Mouse (Mus musculus) forebrain, embryonic 11.5 days (tissue): ENCODE measurements around the gene Flt3l. TPM values are rescaled to one million over a fixed set of nuclear protein-coding genes. Genes with fewer than 3 reads are reported as not detected.
A peak's percentile ranks its signal among the peaks of the same experiment; 100 is the strongest.

Source experiments
- ATAC-seq: fragments of 200-750 bp; cut with Nextera tagmentation; replicated peaks from 2 replicates; pipeline ENCODE4 v1.8.0; 2017; ENCODE audit warnings: moderate TSS enrichment; ENCODE audit not compliant: low FRiP score
- DNase-seq: peaks from one replicate; pipeline ENCODE4 v3.0.0-alpha.2; 2017; ENCODE audit warnings: low spot score
- H3K27ac ChIP-seq: fragments of 300-500 bp; sonication (generic); 2 replicates; pipeline ENCODE4 v1.5.1; 2014; ENCODE audit warnings: low read depth, low read length
- H3K27me3 ChIP-seq: fragments of 300-500 bp; sonication (generic); 2 replicates; pipeline ENCODE4 v1.6.1; 2014; ENCODE audit warnings: mild to moderate bottlenecking, low read length, mixed read lengths; ENCODE audit not compliant: control insufficient read depth, insufficient read depth
- H3K36me3 ChIP-seq: fragments of 300-500 bp; sonication (generic); 2 replicates; pipeline ENCODE4 v1.6.1; 2014; ENCODE audit warnings: mild to moderate bottlenecking, low read length, moderate library complexity, mixed read lengths; ENCODE audit not compliant: control insufficient read depth, insufficient read depth
- H3K4me1 ChIP-seq: fragments of 300-500 bp; sonication (generic); replicated peaks from 2 replicates; pipeline ENCODE4 v1.6.1; 2014; ENCODE audit warnings: low read length, mixed read lengths; ENCODE audit not compliant: control insufficient read depth, insufficient read depth
- H3K4me2 ChIP-seq: fragments of 300-500 bp; sonication (generic); 2 replicates; pipeline ENCODE4 v1.6.1; 2014; ENCODE audit warnings: low read depth, mild to moderate bottlenecking, low read length, moderate library complexity, mixed read lengths; ENCODE audit not compliant: severe bottlenecking
- H3K4me3 ChIP-seq: fragments of 300-500 bp; sonication (generic); 2 replicates; pipeline ENCODE4 v1.5.1; 2014; ENCODE audit warnings: low read depth, low read length
- H3K9ac ChIP-seq: fragments of 300-500 bp; sonication (generic); 2 replicates; pipeline ENCODE4 v1.6.1; 2014; ENCODE audit warnings: low read length
- H3K9me3 ChIP-seq: fragments of 300-500 bp; sonication (generic); 2 replicates; pipeline ENCODE4 v1.6.1; 2016; ENCODE audit warnings: low read length, mixed read lengths; ENCODE audit not compliant: control insufficient read depth
- WGBS: fragments of 180-500 bp; shearing (Covaris S2); extraction: QIAGEN DNeasy Blood & Tissue Kit; methylation state at CpG from one replicate; pipeline ENCODE4 v1.1.7; 2014; 5-methylcytosine and 5-hydroxymethylcytosine counted together
- polyA plus RNA-seq: library from polyadenylated mRNA; unstranded; fragments of >200 nt; fragmentation: Nextera tagmentation; extraction: Ambion mirVana; gene quantifications from 2 replicates; pipeline ENCODE4 v1.2.1, GENCODE M21; 2014

Flt3l gene
- polyA plus RNA-seq, 1 experiment from 2014 or later = 1.8 TPM

GRCm38 (mm10) chr7:45161612-45162473 lies 25.6 kb upstream of the Flt3l start:
- Histone ChIP-seq H3K27ac (no peak overlapping the region), H3K9me3 (no peaks in the 10 kb centered on the region), H3K27me3 (peaks cover 43% of the 10 kb centered on the region), H3K4me1 (peaks cover 5% of the 10 kb centered on the region; the same call in 1 of the 2 replicates), H3K4me3 (peak overlapping the region; percentile 31), H3K36me3 (no peaks in the 10 kb centered on the region), H3K9ac (0 out of 2 replicates have a peak overlapping the region, but pooled peaks have one; percentile 6), H3K4me2 (peak overlapping the region; percentile 64)
- ATAC-seq (peak; percentile 83), DNase-seq (peak; percentile 94)
- 4% methylated on average over 35 of the region's 35 CpGs for WGBS

- DNase-seq (no peak), ATAC-seq (no peak)
- H3K4me2 ChIP-seq = no peak overlapping the region
- H3K27me3 ChIP-seq = peaks cover 34% of the 10 kb centered on the region
- no peaks in the 10 kb centered on the region for H3K36me3 ChIP-seq
- H3K27ac ChIP-seq = no peak overlapping the region
- no peaks in the 10 kb centered on the region for H3K9me3 ChIP-seq
- no peak overlapping the region for H3K9ac ChIP-seq
- peaks cover 5% of the 10 kb centered on the region; the same call in 1 of the 2 replicates for H3K4me1 ChIP-seq
- WGBS = 96% methylated on average over 3 of the region's 3 CpGs
- H3K4me3 ChIP-seq = no peak overlapping the region
Measured at GRCm38 (mm10) chr7:45160866-45161265, 24.6 kb upstream of the Flt3l start.

GRCm38 (mm10) chr7:45160316-45160800 lies 24.1 kb upstream of the Flt3l start:
- WGBS = 92% methylated on average over 6 of the region's 6 CpGs
- DNase-seq (no peak), ATAC-seq (no peak)
- Histone ChIP-seq H3K9me3 (no peaks in the 10 kb centered on the region), H3K4me2 (no peak overlapping the region), H3K4me1 (peaks cover 5% of the 10 kb centered on the region; the same call in 1 of the 2 replicates), H3K36me3 (no peaks in the 10 kb centered on the region), H3K4me3 (no peak overlapping the region), H3K27ac (no peak overlapping the region), H3K9ac (no peak overlapping the region), H3K27me3 (peaks cover 29% of the 10 kb centered on the region)

GRCm38 (mm10) chr7:45158991-45159390 lies 22.8 kb upstream of the Flt3l start:
- H3K27ac ChIP-seq = no peak overlapping the region
- ATAC-seq (no peak), DNase-seq (no peak)
- H3K4me2 ChIP-seq = no peak overlapping the region
- H3K4me3 ChIP-seq = no peak overlapping the region
- H3K36me3 ChIP-seq = no peaks in the 10 kb centered on the region
- peaks cover 5% of the 10 kb centered on the region; the same call in 1 of the 2 replicates for H3K4me1 ChIP-seq
- WGBS = 92% methylated on average over 6 of the region's 6 CpGs
- H3K9me3 ChIP-seq = no peaks in the 10 kb centered on the region
- no peak overlapping the region for H3K9ac ChIP-seq
- H3K27me3 ChIP-seq = peaks cover 15% of the 10 kb centered on the region

- no peak overlapping the region for H3K27ac ChIP-seq
- peaks cover 6% of the 10 kb centered on the region; the same call in 1 of the 2 replicates for H3K4me1 ChIP-seq
- WGBS = 90% methylated on average over 14 of the region's 14 CpGs
Measured at GRCm38 (mm10) chr7:45157459-45157858, 21.2 kb upstream of the Flt3l start.

GRCm38 (mm10) chr7:45156206-45156605 lies 20.0 kb upstream of the Flt3l start:
- H3K36me3 ChIP-seq = no peaks in the 10 kb centered on the region
- DNase-seq = no peak
- no peaks in the 10 kb centered on the region for H3K9me3 ChIP-seq
- peaks cover 4% of the 10 kb centered on the region; the same call in 1 of the 2 replicates for H3K4me1 ChIP-seq
- no peaks in the 10 kb centered on the region for H3K27me3 ChIP-seq
- no peak overlapping the region for H3K9ac ChIP-seq
- no peak for ATAC-seq
- no peak overlapping the region for H3K27ac ChIP-seq
- WGBS = 96% methylated on average over 15 of the region's 15 CpGs
- no peak overlapping the region for H3K4me3 ChIP-seq
- no peak overlapping the region for H3K4me2 ChIP-seq

More at GRCm38 (mm10) chr7:45157459-45157858, 21.2 kb upstream of the Flt3l start:
- Histone ChIP-seq H3K36me3 (no peaks in the 10 kb centered on the region), H3K4me2 (no peak overlapping the region), H3K9ac (no peak overlapping the region), H3K9me3 (no peaks in the 10 kb centered on the region), H3K27me3 (no peaks in the 10 kb centered on the region; the same call in 1 of the 2 replicates), H3K4me3 (no peak overlapping the region)
- ATAC-seq (no peak), DNase-seq (no peak)

- peaks cover 4% of the 10 kb centered on the region; the same call in 1 of the 2 replicates for H3K4me1 ChIP-seq
- ATAC-seq (no peak), DNase-seq (no peak)
- H3K4me3 ChIP-seq = no peak overlapping the region
- no peak overlapping the region for H3K9ac ChIP-seq
- H3K27ac ChIP-seq = no peak overlapping the region
- no peaks in the 10 kb centered on the region for H3K36me3 ChIP-seq
- no peaks in the 10 kb centered on the region for H3K9me3 ChIP-seq
- WGBS = 87% methylated on average over 9 of the region's 9 CpGs
- no peaks in the 10 kb centered on the region for H3K27me3 ChIP-seq
- H3K4me2 ChIP-seq = no peak overlapping the region
Measured at GRCm38 (mm10) chr7:45155590-45155989, 19.4 kb upstream of the Flt3l start.

- Histone ChIP-seq H3K9ac (no peak overlapping the region), H3K9me3 (no peaks in the 10 kb centered on the region), H3K4me3 (peak overlapping the region; percentile 58), H3K27ac (no peak overlapping the region), H3K36me3 (no peaks in the 10 kb centered on the region), H3K4me2 (peak overlapping the region; percentile 40), H3K27me3 (no peaks in the 10 kb centered on the region), H3K4me1 (peaks cover 4% of the 10 kb centered on the region; the same call in 1 of the 2 replicates)
- ATAC-seq = no peak
- 82% methylated on average over 12 of the region's 12 CpGs for WGBS
- DNase-seq = no peak
Measured at GRCm38 (mm10) chr7:45154993-45155514, 18.8 kb upstream of the Flt3l start.
